Mouse (Mus musculus): ENCODE measurements at regions not wholly inside any gene's neighbourhood (a gene's known extent, or its start where the extent isn't known, plus 50 kb on each side); places are given as distances from the start of the nearest gene placed in this dataset.

DNA sequence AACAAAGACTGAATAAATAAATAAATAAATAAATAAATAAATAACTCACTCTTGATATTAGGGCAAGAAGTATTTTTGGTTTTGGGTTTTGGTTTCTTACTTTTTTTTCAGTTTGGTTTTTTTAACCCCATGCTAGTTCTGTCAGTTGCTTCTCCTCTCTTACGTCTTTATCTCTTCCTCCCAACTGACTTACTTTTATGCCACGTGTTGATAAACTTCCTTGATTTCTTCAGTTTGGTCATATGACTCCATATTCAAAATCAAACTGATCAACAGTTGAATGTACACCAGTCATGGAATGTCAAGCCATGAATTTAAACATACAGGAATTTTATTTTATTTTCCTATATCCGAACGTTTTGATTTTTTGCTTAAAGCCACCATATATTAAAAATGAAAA is 697.5 kb upstream of the Zeb2 start:
- WGBS: 91% methylated on average over 4 of the region's 4 CpGs
- Histone ChIP-seq H3K4me3 (ENCODE audit: low read depth, low read length) (no peak overlapping the region), H3K27ac (replicated peaks; ENCODE audit: low read depth, low read length) (no peak overlapping the region), H3K4me1 (ENCODE audit: control insufficient read depth, insufficient read depth, low read length) (no peaks in the 10 kb centered on the region), H3K9me3 (ENCODE audit: control insufficient read depth, low read length) (no peaks in the 10 kb centered on the region), H3K36me3 (ENCODE audit: control insufficient read depth, insufficient read depth, low read length) (no peaks in the 10 kb centered on the region), H3K9ac (ENCODE audit: low read depth, low read length) (no peak overlapping the region), H3K4me2 (ENCODE audit: low read depth, low read length) (no peak overlapping the region), H3K27me3 (replicated peaks; ENCODE audit: control insufficient read depth, insufficient read depth, low read length) (no peaks in the 10 kb centered on the region)
- DNase-seq (ENCODE audit: low spot score) (no peak), ATAC-seq (ENCODE audit: low read depth) (no peak)

DNA sequence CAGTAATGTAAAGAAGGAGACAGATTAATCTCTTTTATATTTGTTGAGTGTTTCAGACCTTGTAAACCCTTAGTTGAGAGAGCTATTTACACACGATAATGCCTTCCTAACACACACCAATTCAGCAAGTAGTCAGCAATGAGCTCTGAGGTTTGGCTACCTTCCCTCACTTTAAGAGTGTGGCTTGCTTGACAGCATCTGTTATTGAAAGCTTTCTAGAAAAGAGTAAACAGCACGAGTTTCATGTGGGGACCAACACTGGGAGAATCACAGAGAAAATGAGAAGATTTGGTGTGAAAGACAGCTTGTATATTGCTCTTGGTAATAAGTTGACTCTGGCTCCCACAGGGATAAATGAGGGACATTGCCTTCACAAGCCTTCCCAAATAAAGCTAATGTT is 688.1 kb upstream of the Zeb2 start:
- Histone ChIP-seq H3K27ac (replicated peaks; ENCODE audit: low read depth, low read length) (no peak overlapping the region), H3K4me3 (ENCODE audit: low read depth, low read length) (no peak overlapping the region), H3K9ac (ENCODE audit: low read depth, low read length) (no peak overlapping the region), H3K4me2 (ENCODE audit: low read depth, low read length) (no peak overlapping the region), H3K27me3 (replicated peaks; ENCODE audit: control insufficient read depth, insufficient read depth, low read length) (no peaks in the 10 kb centered on the region), H3K36me3 (ENCODE audit: control insufficient read depth, insufficient read depth, low read length) (no peaks in the 10 kb centered on the region), H3K4me1 (ENCODE audit: control insufficient read depth, insufficient read depth, low read length) (no peaks in the 10 kb centered on the region), H3K9me3 (ENCODE audit: control insufficient read depth, low read length) (no peaks in the 10 kb centered on the region)
- WGBS: 42% methylated on average over 2 of the region's 2 CpGs
- DNase-seq (ENCODE audit: low spot score) (peak; percentile 31), ATAC-seq (ENCODE audit: low read depth) (no peak)

DNA sequence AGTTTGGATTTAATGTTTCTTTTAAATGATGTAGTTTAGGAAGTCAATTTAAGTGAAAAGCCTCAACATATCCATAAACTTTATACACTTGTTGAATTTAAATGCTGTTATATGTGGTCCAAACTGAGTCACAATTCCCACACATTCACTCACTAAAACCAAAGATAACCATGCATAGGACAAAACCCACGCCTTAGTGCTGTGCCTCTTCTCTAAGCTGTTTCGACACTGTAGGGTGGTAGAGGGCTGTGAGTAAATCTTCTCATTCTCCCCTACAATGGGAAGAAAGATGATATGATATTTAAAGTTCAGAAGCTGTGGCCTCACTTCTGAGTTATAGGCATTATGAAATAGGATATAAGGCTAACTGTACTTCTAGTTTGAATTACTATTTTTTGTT is 682.9 kb upstream of the Zeb2 start:
- Histone ChIP-seq H3K4me2 (ENCODE audit: low read depth, low read length) (no peak overlapping the region), H3K27me3 (replicated peaks; ENCODE audit: control insufficient read depth, insufficient read depth, low read length) (no peaks in the 10 kb centered on the region), H3K9me3 (ENCODE audit: control insufficient read depth, low read length) (no peaks in the 10 kb centered on the region), H3K4me3 (ENCODE audit: low read depth, low read length) (no peak overlapping the region), H3K36me3 (ENCODE audit: control insufficient read depth, insufficient read depth, low read length) (no peaks in the 10 kb centered on the region), H3K27ac (replicated peaks; ENCODE audit: low read depth, low read length) (no peak overlapping the region), H3K9ac (ENCODE audit: low read depth, low read length) (no peak overlapping the region), H3K4me1 (ENCODE audit: control insufficient read depth, insufficient read depth, low read length) (no peaks in the 10 kb centered on the region)
- WGBS: 69% methylated on average over 2 of the region's 2 CpGs
- ATAC-seq (ENCODE audit: low read depth) (no peak), DNase-seq (ENCODE audit: low spot score) (no peak)

DNA sequence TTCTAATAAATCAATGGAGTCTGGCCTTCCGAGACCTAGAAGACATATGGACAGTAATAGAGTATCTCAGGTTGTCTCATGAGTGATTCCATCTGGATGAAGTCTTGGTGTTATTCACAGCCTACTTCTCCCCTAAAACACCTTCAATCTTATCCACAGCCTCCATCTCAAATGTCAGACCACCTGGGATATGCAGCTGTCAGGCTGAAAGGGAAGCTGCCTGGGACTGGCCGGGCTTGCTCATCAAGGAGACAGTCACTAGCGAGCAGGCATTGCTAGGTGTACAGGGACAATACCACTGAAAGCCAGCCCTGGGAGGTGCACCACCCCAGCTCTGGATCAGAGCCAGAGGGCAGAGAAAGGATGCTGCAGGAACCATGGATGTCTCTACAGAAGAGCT is 676.4 kb upstream of the Zeb2 start:
- no peak for DNase-seq (ENCODE audit: low spot score)
- H3K36me3 ChIP-seq (ENCODE audit: control insufficient read depth, insufficient read depth, low read length): no peaks in the 10 kb centered on the region
- ATAC-seq (ENCODE audit: low read depth): peak; percentile 47; the same call in 1 of the 2 replicates
- no peak overlapping the region for H3K9ac ChIP-seq (ENCODE audit: low read depth, low read length)
- H3K9me3 ChIP-seq (ENCODE audit: control insufficient read depth, low read length): no peaks in the 10 kb centered on the region
- H3K4me1 ChIP-seq (ENCODE audit: control insufficient read depth, insufficient read depth, low read length): no peaks in the 10 kb centered on the region; the same call in 1 of the 2 replicates
- no peak overlapping the region for H3K4me2 ChIP-seq (ENCODE audit: low read depth, low read length)
- no peaks in the 10 kb centered on the region for H3K27me3 ChIP-seq (replicated peaks; ENCODE audit: control insufficient read depth, insufficient read depth, low read length)
- no peak overlapping the region for H3K4me3 ChIP-seq (ENCODE audit: low read depth, low read length)
- H3K27ac ChIP-seq (replicated peaks; ENCODE audit: low read depth, low read length): no peak overlapping the region
- WGBS: 46% methylated on average over 3 of the region's 3 CpGs

DNA sequence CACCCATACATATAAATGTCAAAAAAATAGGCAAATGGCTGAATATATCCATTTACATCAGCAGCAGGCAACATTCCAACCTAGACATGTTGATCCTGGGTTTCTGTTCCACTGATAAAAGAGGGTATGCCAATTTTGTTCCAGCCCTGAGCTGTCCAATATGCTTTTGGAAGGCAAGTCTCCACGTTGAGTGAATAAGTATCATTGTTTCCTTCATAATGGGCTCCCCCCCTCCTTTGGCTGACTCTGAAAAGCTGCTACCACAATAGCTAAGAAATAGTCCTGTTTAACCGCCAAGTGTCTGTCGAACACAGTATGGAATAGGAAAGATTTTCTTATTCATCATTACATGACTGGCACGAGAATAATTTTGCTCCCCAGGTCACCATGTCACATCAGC is 672.5 kb upstream of the Zeb2 start:
- Histone ChIP-seq H3K9ac (ENCODE audit: low read depth, low read length) (no peak overlapping the region), H3K4me2 (ENCODE audit: low read depth, low read length) (no peak overlapping the region), H3K36me3 (ENCODE audit: control insufficient read depth, insufficient read depth, low read length) (no peaks in the 10 kb centered on the region), H3K4me1 (ENCODE audit: control insufficient read depth, insufficient read depth, low read length) (no peaks in the 10 kb centered on the region; the same call in 1 of the 2 replicates), H3K4me3 (ENCODE audit: low read depth, low read length) (no peak overlapping the region), H3K27me3 (replicated peaks; ENCODE audit: control insufficient read depth, insufficient read depth, low read length) (no peaks in the 10 kb centered on the region), H3K27ac (replicated peaks; ENCODE audit: low read depth, low read length) (no peak overlapping the region), H3K9me3 (ENCODE audit: control insufficient read depth, low read length) (no peaks in the 10 kb centered on the region)
- no peak for ATAC-seq (ENCODE audit: low read depth)
- WGBS: 50% methylated on average over 4 of the region's 4 CpGs
- no peak for DNase-seq (ENCODE audit: low spot score)

DNA sequence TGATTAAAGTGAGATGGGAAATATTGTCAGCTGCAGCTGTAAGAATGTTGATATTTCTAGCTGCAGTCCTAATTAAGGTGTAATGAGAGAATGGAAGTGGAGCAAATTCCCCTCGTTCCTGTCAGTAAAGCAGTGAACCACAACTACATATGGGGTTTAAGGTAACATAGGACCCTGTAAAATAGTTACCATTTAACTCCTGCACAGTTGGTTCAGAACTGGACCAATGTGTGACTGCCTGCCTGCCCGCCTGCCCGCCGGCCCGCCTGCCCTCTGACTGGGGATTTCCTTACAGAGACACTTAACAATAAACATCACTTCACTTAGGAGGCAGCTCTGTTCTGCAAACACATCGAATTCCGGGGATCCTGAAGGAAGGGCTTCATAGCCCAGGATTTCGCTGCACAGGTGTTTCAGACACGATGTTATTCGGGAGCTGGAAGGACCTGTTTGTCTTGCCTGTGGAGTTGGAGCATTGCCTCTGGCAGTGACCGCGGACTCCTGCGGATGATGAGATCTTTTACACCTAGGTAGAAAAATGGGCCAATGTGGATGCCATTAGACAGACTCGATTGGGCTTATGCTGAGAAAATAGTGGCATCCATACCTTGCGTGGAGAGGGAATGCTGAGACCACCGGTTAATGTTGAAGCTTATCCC is 670.7 kb upstream of the Zeb2 start:
- no peak overlapping the region for H3K27ac ChIP-seq (replicated peaks; ENCODE audit: low read depth, low read length)
- peak overlapping the region; percentile 34; the same call in 1 of the 2 replicates for H3K4me2 ChIP-seq (ENCODE audit: low read depth, low read length)
- no peaks in the 10 kb centered on the region for H3K27me3 ChIP-seq (replicated peaks; ENCODE audit: control insufficient read depth, insufficient read depth, low read length)
- ATAC-seq (ENCODE audit: low read depth) (no peak; the same call in 1 of the 2 replicates), DNase-seq (ENCODE audit: low spot score) (peak; percentile 57)
- no peaks in the 10 kb centered on the region for H3K36me3 ChIP-seq (ENCODE audit: control insufficient read depth, insufficient read depth, low read length)
- H3K4me1 ChIP-seq (ENCODE audit: control insufficient read depth, insufficient read depth, low read length): no peaks in the 10 kb centered on the region; the same call in 1 of the 2 replicates
- no peak overlapping the region for H3K9ac ChIP-seq (ENCODE audit: low read depth, low read length)
- WGBS: 47% methylated on average over 16 of the region's 16 CpGs
- no peak overlapping the region for H3K4me3 ChIP-seq (ENCODE audit: low read depth, low read length)
- H3K9me3 ChIP-seq (ENCODE audit: control insufficient read depth, low read length): no peaks in the 10 kb centered on the region

DNA sequence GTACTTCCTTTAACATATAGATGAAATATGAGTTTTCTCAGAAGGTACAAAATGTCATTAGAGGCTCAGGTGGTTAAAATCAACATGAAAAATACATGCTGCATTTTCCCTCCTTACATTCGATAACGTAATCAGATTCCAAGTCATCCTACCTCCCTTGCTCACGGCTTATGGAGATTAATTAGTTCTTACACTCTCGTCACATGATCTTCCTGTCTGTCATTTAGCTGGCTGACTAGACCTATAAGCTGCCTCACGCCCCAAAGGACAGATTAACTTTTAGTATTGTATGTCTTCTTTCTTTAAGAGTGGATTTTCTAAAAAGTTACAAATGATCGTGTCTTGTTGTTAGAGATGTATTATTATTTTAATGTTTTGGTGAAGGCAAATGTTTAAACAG is 669.6 kb upstream of the Zeb2 start:
- Histone ChIP-seq H3K9ac (ENCODE audit: low read depth, low read length) (no peak overlapping the region), H3K36me3 (ENCODE audit: control insufficient read depth, insufficient read depth, low read length) (no peaks in the 10 kb centered on the region), H3K27me3 (replicated peaks; ENCODE audit: control insufficient read depth, insufficient read depth, low read length) (no peaks in the 10 kb centered on the region), H3K27ac (replicated peaks; ENCODE audit: low read depth, low read length) (no peak overlapping the region), H3K9me3 (ENCODE audit: control insufficient read depth, low read length) (no peaks in the 10 kb centered on the region), H3K4me2 (ENCODE audit: low read depth, low read length) (no peak overlapping the region), H3K4me1 (ENCODE audit: control insufficient read depth, insufficient read depth, low read length) (no peaks in the 10 kb centered on the region; the same call in 1 of the 2 replicates), H3K4me3 (ENCODE audit: low read depth, low read length) (no peak overlapping the region)
- 0 out of 2 replicates have a peak, but pooled peaks have one; percentile 55 for ATAC-seq (ENCODE audit: low read depth)
- DNase-seq (ENCODE audit: low spot score): peak; percentile 52
- 52% methylated on average over 6 of the region's 6 CpGs for WGBS

DNA sequence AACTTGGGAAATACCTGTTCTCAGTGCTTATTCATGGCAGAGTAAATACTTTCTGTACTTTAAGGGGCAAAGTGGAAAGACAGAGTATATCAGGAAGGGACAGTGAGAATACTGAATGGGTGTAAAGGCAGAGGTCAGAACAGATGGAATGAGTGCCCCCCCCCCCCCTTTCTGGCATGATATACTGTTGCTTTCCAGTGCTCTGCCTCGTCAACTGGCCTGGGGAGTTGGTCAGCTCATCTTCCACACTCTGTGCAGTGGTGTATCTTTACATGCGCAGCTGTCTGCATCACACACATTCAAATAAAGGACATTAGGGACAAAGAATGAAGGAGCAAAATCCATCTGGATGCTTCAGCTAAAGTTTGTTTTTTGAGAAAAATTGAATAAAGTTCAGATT is 668.5 kb upstream of the Zeb2 start:
- H3K9me3 ChIP-seq (ENCODE audit: control insufficient read depth, low read length): no peaks in the 10 kb centered on the region
- H3K27me3 ChIP-seq (replicated peaks; ENCODE audit: control insufficient read depth, insufficient read depth, low read length): no peaks in the 10 kb centered on the region
- H3K4me1 ChIP-seq (ENCODE audit: control insufficient read depth, insufficient read depth, low read length): no peaks in the 10 kb centered on the region; the same call in 1 of the 2 replicates
- no peak overlapping the region for H3K9ac ChIP-seq (ENCODE audit: low read depth, low read length)
- no peak overlapping the region for H3K27ac ChIP-seq (replicated peaks; ENCODE audit: low read depth, low read length)
- no peak overlapping the region for H3K4me3 ChIP-seq (ENCODE audit: low read depth, low read length)
- 68% methylated on average over 2 of the region's 2 CpGs for WGBS
- no peaks in the 10 kb centered on the region for H3K36me3 ChIP-seq (ENCODE audit: control insufficient read depth, insufficient read depth, low read length)
- no peak overlapping the region for H3K4me2 ChIP-seq (ENCODE audit: low read depth, low read length)
- DNase-seq (ENCODE audit: low spot score): no peak
- ATAC-seq (ENCODE audit: low read depth): no peak
